Mouse (Mus musculus) lung, embryonic 15.5 days (tissue): ENCODE data around the gene Arpc5. TPM values are rescaled to one million over a fixed set of nuclear protein-coding genes. Genes with fewer than 3 reads are reported as not detected.
A peak's percentile ranks its signal among the peaks of the same experiment; 100 is the strongest.

Source experiments
- ATAC-seq: fragments of 200-750 bp; cut with Nextera tagmentation; 2 replicates; pipeline ENCODE4 v1.8.0; 2017; ENCODE audit warnings: moderate number of reproducible peaks, borderline replicate concordance; ENCODE audit not compliant: low FRiP score, low TSS enrichment; ENCODE audit errors: extremely low read depth
- H3K27ac ChIP-seq: fragments of 300-500 bp; sonication (generic); 2 replicates; pipeline ENCODE4 v1.5.1; 2015; ENCODE audit warnings: moderate library complexity, mild to moderate bottlenecking, inconsistent platforms
- H3K27me3 ChIP-seq: fragments of 300-500 bp; sonication (generic); 2 replicates; pipeline ENCODE4 v1.6.1; 2015; ENCODE audit warnings: inconsistent platforms
- H3K36me3 ChIP-seq: fragments of 300-500 bp; sonication (generic); 2 replicates; pipeline ENCODE4 v1.6.1; 2015; ENCODE audit warnings: inconsistent platforms
- H3K4me1 ChIP-seq: fragments of 300-500 bp; sonication (generic); 2 replicates; pipeline ENCODE4 v1.6.1; 2015; ENCODE audit warnings: inconsistent platforms
- H3K4me2 ChIP-seq: fragments of 300-500 bp; sonication (generic); 2 replicates; pipeline ENCODE4 v1.6.1; 2015; ENCODE audit warnings: inconsistent platforms, mild to moderate bottlenecking, moderate library complexity
- H3K4me3 ChIP-seq: fragments of 300-500 bp; sonication (generic); 2 replicates; pipeline ENCODE4 v1.5.1; 2015; ENCODE audit warnings: mild to moderate bottlenecking, inconsistent platforms
- H3K9ac ChIP-seq: fragments of 300-500 bp; sonication (generic); 2 replicates; pipeline ENCODE4 v1.6.1; 2015; ENCODE audit warnings: inconsistent platforms
- H3K9me3 ChIP-seq: fragments of 300-500 bp; sonication (generic); 2 replicates; pipeline ENCODE4 v1.6.1; 2016; ENCODE audit warnings: inconsistent platforms
- WGBS: fragments of 180-500 bp; shearing (Covaris S2); methylation state at CpG from one replicate; pipeline ENCODE4 v1.1.7; 2015; 5-methylcytosine and 5-hydroxymethylcytosine counted together
- polyA plus RNA-seq: library from polyadenylated mRNA; unstranded; fragments of >200 nt; fragmentation: Nextera tagmentation; extraction: Ambion mirVana; gene quantifications from 2 replicates; pipeline ENCODE4 v1.2.1, GENCODE M21; 2015

The Arpc5 gene
- polyA plus RNA-seq, 1 experiment from 2014 or later = 279 TPM

DNA sequence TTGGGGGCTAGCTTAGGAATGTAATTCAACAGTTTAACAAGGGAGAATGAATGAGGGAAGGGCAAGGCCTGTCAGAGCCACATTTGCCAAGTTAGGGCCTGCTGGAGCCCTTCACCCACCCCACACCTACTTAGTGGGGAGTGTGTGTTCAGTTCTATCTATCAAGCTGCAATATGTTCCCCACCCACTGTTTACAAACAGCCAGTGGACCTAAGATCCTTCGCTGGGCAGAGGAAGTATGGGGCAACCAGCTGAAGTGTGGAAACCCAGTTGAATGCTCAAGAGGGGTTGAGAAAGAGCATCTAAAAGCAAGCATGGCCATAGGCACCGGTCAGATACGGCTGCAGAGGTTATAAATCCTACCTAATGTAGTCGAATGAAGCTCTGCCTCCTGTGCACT, 20.6 kb downstream of the Arpc5 start:
- Histone ChIP-seq H3K9ac (no peak overlapping the region), H3K27ac (no peak overlapping the region), H3K36me3 (no peaks in the 10 kb centered on the region), H3K4me3 (no peak overlapping the region), H3K9me3 (no peaks in the 10 kb centered on the region), H3K4me2 (no peak overlapping the region), H3K27me3 (no peaks in the 10 kb centered on the region), H3K4me1 (peaks cover 14% of the 10 kb centered on the region; the same call in 1 of the 2 replicates)
- 82% methylated on average over 4 of the region's 4 CpGs for WGBS
- no peak for ATAC-seq

DNA sequence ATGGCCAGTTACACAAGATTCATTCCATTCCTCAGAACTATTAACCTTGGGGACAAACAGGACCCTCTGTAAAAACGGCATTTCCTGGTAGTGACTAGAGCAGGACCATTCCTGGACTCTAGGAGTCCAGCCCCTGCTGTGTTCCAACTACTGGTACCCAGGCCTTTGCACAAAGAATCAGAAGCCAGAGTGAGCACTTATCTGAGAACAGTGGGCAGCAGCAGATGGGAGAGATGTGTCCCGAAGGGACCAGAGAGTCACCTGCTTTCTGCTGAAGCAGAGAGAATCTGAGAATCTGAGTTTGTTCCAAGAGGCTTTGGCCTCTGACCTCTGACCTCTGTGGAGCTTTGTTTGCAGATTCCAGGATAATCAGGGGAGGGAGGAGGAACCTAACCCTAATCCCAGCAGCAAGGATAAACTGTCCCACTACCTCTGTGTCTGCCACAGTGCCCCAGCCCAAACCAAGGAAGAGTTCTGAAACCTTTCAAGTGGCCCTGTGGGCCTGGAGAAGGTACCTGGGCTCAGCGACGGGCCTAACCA, 21.8 kb downstream of the Arpc5 start:
- Histone ChIP-seq H3K4me2 (no peak overlapping the region), H3K9me3 (no peaks in the 10 kb centered on the region), H3K4me1 (peaks cover 14% of the 10 kb centered on the region; the same call in 1 of the 2 replicates), H3K27me3 (no peaks in the 10 kb centered on the region), H3K9ac (no peak overlapping the region), H3K36me3 (no peaks in the 10 kb centered on the region), H3K4me3 (no peak overlapping the region), H3K27ac (0 out of 2 replicates have a peak overlapping the region, but pooled peaks have one; percentile 5)
- no peak for ATAC-seq
- 34% methylated on average over 4 of the region's 4 CpGs for WGBS

DNA sequence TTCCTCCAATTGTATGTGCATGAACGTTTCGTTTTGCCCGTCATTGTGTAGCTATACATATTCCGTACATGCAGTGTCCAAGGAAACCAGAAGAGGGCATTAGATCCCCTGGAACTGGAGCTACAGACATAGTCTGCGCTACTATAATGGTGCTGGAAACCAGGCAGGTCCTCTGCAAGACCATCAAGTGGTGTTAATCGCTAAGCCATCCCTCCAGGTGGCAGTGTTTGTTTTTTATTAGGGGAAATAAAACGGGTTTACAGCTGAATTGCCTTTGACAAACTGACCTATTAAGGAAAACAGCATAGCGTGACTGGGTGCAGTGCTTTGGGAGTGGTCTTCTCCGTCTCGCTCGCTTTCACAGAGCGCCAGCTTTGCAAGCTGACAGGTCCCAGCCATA, 23.9 kb downstream of the Arpc5 start:
- WGBS = 35% methylated on average over 12 of the region's 12 CpGs
- Histone ChIP-seq H3K4me1 (peaks cover 14% of the 10 kb centered on the region; the same call in 1 of the 2 replicates), H3K4me2 (peak overlapping the region; percentile 3; the same call in 1 of the 2 replicates), H3K4me3 (no peak overlapping the region), H3K27me3 (no peaks in the 10 kb centered on the region), H3K36me3 (no peaks in the 10 kb centered on the region), H3K27ac (no peak overlapping the region; the same call in 1 of the 2 replicates), H3K9me3 (no peaks in the 10 kb centered on the region), H3K9ac (no peak overlapping the region)
- ATAC-seq = no peak

DNA sequence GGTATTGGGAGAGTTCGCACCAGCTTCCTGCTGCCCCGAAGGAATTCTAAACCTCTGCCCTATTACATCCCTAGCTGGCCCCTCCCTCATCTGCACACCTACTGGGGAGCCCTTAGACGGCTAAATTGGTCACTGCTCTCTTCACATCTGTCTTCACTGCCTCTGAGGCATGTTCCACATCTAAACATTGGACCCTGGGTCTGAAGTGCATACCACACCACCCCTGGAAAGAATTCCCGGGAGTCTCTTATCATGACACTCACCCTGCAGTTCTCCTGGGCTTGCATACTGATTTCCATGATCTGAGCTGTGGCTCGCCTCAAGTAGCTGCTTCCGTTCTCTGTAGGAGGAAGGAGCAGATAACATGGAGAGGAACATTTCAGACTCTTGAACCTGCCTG, 24.5 kb downstream of the Arpc5 start:
- 9% methylated on average over 6 of the region's 6 CpGs for WGBS
- no peaks in the 10 kb centered on the region for H3K36me3 ChIP-seq
- peak overlapping the region; percentile 3; the same call in 1 of the 2 replicates for H3K4me2 ChIP-seq
- H3K9me3 ChIP-seq = no peaks in the 10 kb centered on the region
- peak; percentile 82 for ATAC-seq
- H3K9ac ChIP-seq = no peak overlapping the region
- H3K4me1 ChIP-seq = peaks cover 17% of the 10 kb centered on the region; the same call in 1 of the 2 replicates
- H3K27me3 ChIP-seq = no peaks in the 10 kb centered on the region
- peak overlapping the region; percentile 57 for H3K27ac ChIP-seq
- no peak overlapping the region for H3K4me3 ChIP-seq

DNA sequence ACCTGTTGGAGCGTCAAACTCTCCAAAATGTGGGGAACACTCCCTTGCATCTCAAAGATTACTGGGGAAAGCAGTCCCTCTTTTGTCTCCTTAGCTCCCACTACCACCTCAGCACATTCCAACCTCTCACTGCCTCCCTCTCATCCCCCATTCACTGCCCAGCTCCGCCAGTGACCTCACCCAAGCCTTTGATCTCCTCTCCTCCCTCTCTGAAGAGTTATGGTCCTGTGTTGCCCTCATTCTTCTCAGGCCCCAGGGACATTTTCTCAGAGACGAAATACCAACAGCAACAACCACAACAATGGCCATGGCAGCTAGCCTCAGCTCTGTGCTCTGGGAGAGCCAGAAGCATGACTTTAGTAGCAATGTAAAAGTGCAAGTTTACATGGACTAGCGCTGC, 24.9 kb downstream of the Arpc5 start:
- Histone ChIP-seq H3K4me2 (no peak overlapping the region), H3K4me3 (no peak overlapping the region), H3K4me1 (peaks cover 20% of the 10 kb centered on the region), H3K27me3 (no peaks in the 10 kb centered on the region), H3K9me3 (no peaks in the 10 kb centered on the region), H3K9ac (no peak overlapping the region), H3K27ac (peak overlapping the region; percentile 57), H3K36me3 (no peaks in the 10 kb centered on the region)
- ATAC-seq = no peak
- WGBS = 34% methylated on average over 4 of the region's 4 CpGs

DNA sequence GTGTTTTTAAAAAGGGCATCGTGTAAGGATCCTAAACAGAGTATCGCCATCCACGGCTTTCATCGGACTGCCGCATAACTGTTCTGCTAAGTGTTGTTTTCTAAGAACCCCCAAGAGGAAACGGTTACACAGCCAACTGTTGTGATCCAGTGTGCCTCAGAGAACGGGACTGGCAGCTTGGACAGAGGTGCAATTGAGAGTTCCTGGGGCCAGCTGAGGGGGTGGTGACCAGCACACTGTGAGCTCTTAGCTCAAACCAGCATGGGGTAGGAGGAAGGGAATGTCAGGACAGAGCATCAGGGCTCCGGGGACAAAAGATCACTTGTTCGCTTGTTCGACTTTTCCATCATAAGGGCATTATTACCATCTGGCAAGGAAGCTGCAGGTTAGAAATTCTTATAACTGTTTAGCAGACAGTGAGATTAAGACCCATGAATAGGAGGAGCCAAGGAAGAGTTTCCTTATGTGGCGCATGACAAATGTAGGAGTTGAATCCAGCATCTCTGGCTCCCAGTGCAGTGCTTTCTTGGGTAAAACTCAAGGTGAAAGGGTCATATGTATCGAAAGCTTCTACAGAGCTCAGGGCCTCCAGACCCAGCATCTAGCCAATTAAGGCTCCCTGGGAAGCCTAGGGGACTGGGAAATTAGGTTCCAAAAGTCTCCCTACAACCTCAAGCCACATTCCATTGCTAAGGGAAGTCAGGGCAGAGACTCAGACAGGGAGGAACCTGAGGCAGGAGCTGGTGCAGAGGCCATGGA, 26.6 kb downstream of the Arpc5 start:
- H3K4me3 ChIP-seq = no peak overlapping the region
- 64% methylated on average over 12 of the region's 12 CpGs for WGBS
- H3K4me1 ChIP-seq = peaks cover 16% of the 10 kb centered on the region
- H3K9ac ChIP-seq = no peak overlapping the region
- H3K27me3 ChIP-seq = no peaks in the 10 kb centered on the region
- no peak overlapping the region for H3K27ac ChIP-seq
- H3K9me3 ChIP-seq = no peaks in the 10 kb centered on the region
- no peaks in the 10 kb centered on the region for H3K36me3 ChIP-seq
- H3K4me2 ChIP-seq = no peak overlapping the region
- no peak for ATAC-seq

DNA sequence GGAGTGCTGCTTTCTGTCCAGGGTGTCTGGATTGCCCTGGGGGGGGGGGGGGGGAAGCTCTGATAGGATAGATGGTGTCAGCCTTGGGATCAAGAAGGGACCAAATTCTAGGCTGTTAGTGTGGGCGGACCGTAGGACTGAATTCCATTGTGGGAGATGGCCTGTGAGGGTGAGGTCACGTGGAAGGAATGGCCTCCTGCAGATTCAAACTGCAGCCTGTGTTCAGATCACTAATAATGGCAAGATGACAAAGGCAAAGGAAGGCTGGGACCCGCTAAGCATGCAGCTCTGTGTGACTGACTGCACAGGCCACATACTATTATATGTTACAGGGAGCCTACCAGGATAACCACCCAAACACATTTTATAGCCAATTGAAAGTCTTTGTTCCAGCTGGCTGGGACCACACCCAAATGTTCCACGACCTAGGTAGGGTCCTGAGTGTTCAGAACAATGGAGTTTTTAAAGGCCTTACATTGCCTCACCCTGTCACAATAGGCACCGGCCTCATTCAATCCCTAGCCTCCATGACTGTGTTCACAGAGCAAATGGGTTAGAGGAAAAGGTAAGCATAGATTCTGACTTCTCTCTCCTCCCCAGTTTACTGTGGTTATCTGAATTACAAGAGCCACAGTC, 27.3 kb downstream of the Arpc5 start:
- no peak for ATAC-seq
- Histone ChIP-seq H3K4me2 (no peak overlapping the region), H3K36me3 (no peaks in the 10 kb centered on the region), H3K27me3 (no peaks in the 10 kb centered on the region), H3K9me3 (no peaks in the 10 kb centered on the region), H3K4me1 (peaks cover 13% of the 10 kb centered on the region), H3K27ac (no peak overlapping the region), H3K4me3 (no peak overlapping the region), H3K9ac (no peak overlapping the region)
- WGBS = 71% methylated on average over 6 of the region's 6 CpGs

DNA sequence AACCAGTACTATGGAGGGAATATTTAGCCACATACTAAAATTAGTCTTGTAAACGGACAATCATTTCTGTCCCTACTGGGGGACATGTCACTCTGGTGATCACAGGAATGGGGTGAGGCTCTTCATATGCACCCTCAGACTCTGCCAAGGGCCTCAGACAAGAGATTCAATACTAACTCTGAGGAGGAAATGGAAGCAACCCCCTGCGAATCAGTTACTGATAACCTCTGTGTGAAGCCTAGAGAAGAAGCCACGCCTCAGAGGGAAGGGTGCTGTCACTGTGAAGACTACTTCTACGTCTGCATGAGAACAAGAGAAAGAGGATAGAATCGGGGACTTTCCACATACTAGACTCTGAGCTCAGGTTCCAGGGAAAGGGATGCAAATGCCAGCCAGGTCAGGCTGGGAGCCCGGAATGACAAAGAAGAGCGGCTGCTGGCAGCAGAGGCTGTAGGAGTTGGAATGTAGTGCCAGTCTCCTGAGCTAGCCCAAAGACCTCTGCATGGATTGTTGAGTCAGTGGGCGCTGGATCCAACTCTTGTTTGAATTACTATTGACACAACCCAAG, 29.4 kb downstream of the Arpc5 start:
- WGBS = 55% methylated on average over 8 of the region's 8 CpGs
- Histone ChIP-seq H3K4me2 (no peak overlapping the region), H3K27ac (no peak overlapping the region), H3K36me3 (no peaks in the 10 kb centered on the region), H3K9ac (no peak overlapping the region), H3K9me3 (no peaks in the 10 kb centered on the region), H3K27me3 (no peaks in the 10 kb centered on the region), H3K4me3 (no peak overlapping the region), H3K4me1 (peaks cover 21% of the 10 kb centered on the region)
- no peak for ATAC-seq

DNA sequence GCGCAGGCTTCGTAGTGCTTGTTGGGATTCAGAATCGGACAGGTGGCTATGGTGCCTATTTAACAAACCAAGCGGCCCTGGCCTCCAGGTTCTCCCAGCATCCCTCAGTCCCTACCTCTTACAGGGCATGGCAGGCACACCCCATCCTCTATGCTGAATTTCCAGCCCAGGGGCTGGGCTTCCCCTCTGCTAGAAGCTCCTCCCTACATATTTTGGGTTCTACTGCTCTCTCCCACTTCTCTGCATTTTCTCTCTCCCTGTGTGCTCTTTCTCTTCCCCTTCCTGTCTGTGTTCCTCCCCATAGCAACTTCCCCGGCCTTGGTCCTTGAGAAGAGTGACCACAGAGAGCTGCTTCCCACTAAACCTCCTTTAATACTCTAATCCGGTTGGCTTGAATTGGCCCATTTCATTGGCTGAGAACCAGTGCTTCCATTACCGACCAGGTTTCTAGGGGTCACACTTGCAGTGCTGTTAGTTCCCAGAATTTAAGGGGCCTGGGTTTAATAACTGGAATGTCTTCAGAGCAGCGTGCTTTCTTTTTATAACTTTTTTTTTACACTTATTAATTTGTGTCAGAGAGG, 30.4 kb downstream of the Arpc5 start:
- no peak overlapping the region for H3K4me3 ChIP-seq
- H3K9ac ChIP-seq = no peak overlapping the region
- H3K4me2 ChIP-seq = no peak overlapping the region
- no peak for ATAC-seq
- H3K9me3 ChIP-seq = no peaks in the 10 kb centered on the region
- WGBS = 77% methylated on average over 8 of the region's 8 CpGs
- H3K27me3 ChIP-seq = no peaks in the 10 kb centered on the region
- H3K36me3 ChIP-seq = no peaks in the 10 kb centered on the region
- peaks cover 14% of the 10 kb centered on the region for H3K4me1 ChIP-seq
- H3K27ac ChIP-seq = no peak overlapping the region

DNA sequence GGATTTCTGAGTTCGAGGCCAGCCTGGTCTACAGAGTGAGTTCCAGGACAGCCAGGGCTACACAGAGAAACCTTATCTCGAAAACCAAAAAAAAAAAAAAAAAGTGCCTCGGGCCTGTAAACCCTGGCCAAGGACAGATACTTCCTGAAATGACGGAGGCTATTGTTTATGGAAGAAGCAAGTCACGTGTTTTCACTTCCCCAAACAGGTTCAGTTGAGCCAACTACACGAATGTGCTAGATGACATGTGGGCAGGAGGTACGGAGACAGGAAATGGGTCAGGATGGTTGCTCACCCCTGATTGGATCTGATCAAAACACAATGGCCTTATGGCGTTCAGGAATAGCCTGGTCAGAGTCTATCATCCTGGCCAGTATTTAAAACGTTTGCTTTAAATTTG, 31.8 kb downstream of the Arpc5 start:
- 0 out of 2 replicates have a peak, but pooled peaks have one; percentile 32 for ATAC-seq
- Histone ChIP-seq H3K4me2 (no peak overlapping the region), H3K36me3 (no peaks in the 10 kb centered on the region), H3K4me3 (no peak overlapping the region), H3K27ac (no peak overlapping the region), H3K9ac (no peak overlapping the region), H3K4me1 (peaks cover 14% of the 10 kb centered on the region), H3K9me3 (no peaks in the 10 kb centered on the region), H3K27me3 (no peaks in the 10 kb centered on the region)
- WGBS = 49% methylated on average over 9 of the region's 9 CpGs

DNA sequence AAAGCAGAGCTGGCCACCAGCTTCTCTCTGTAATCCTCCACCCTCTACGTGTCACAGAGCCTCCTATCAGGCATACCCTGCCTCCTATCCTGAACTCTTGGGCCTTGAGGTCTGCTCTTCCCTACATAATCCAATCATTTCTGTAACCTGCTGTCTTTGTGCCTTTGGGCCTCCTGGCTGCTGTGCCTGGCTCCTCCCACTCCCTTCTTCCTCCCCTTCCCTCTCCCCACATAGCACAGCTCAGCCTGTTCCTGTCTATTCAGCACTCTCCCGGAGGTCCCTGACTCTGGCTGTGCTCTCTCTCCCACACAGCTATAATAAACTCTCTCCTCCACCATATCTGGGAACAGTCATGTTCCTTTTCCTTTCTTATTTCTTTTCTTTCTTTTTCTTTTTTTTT, 33.6 kb downstream of the Arpc5 start, which contains the start of gene Ncf2:
Gene Ncf2 (plus strand): TSS at position 298 of the 400 bp plus-strand sequence.
- no peak within 1 kb of the TSS for H3K4me2 ChIP-seq
- 6% methylated on average over 2 of the region's 2 CpGs for WGBS
- H3K27ac ChIP-seq = peak within 1 kb of the TSS; percentile 7; the same call in 1 of the 2 replicates
- H3K36me3 ChIP-seq = no peaks in the 10 kb centered on the region
- H3K4me3 ChIP-seq = no peak within 1 kb of the TSS
- no peak within 1 kb of the TSS for H3K9ac ChIP-seq
- ATAC-seq = peak; percentile 90
- no peaks in the 10 kb centered on the region for H3K9me3 ChIP-seq
- no peaks in the 10 kb centered on the region for H3K27me3 ChIP-seq
- H3K4me1 ChIP-seq = peaks cover 14% of the 10 kb centered on the region
